22 mouse cellular contexts compared by ENCODE assay signal in genomic region chr6:148448151-148448550, GRCm38 (mm10). TPM values are rescaled to one million over a fixed set of nuclear protein-coding genes. Genes with fewer than 3 reads are reported as not detected.
DNase-seq lines count a peak whose midpoint lies in the region; ATAC-seq and TF ChIP-seq lines count a peak whose summit lies in the region.
"Had no signal": no experiment of that assay in that cellular context is flagged by ENCODE, and none has a peak within 500 bp of the region (broad histone marks: within the 10 kb centered on the region; RNA-seq: fewer than 3 reads in every experiment).

No protein-coding gene starts in this region.

- H3K4me2 ChIP-seq in forebrain, postnatal 0 days (ENCODE audit: low read depth), result no peak overlapping the region
- no peak overlapping the region for H3K4me2 ChIP-seq in forebrain, embryonic 13.5 days
- no peak overlapping the region for H3K4me2 ChIP-seq in kidney, postnatal 0 days (ENCODE audit: low read length)
- no peak overlapping the region for H3K4me2 ChIP-seq in midbrain, postnatal 0 days (ENCODE audit: low read depth, low read length, poor library complexity, severe bottlenecking)
- H3K4me2 ChIP-seq in stomach, postnatal 0 days (replicated peaks; ENCODE audit: low read depth), result no peak overlapping the region
- H3K4me2 ChIP-seq: heart, embryonic 15.5 days; hindbrain, embryonic 14.5 days; liver, embryonic 12.5 days; lung, embryonic 15.5 days; neural tube, embryonic 15.5 days had no signal

- no peaks in the 10 kb centered on the region for H3K4me1 ChIP-seq in forebrain, postnatal 0 days (ENCODE audit: insufficient read depth)
- peaks cover 7% of the 10 kb centered on the region for H3K4me1 ChIP-seq in forebrain, embryonic 13.5 days
- H3K4me1 ChIP-seq in kidney, postnatal 0 days (replicated peaks; ENCODE audit: insufficient read depth, low read length), result peaks cover 8% of the 10 kb centered on the region; the same call in 1 of the 2 replicates
- H3K4me1 ChIP-seq in midbrain, postnatal 0 days (ENCODE audit: insufficient read depth, low read length), result 0 out of 2 replicates have a peak, but pooled peaks cover 2% of the 10 kb centered on the region
- H3K4me1 ChIP-seq in midbrain, embryonic 10.5 days, result peaks cover 22% of the 10 kb centered on the region
- no peaks in the 10 kb centered on the region for H3K4me1 ChIP-seq in stomach, postnatal 0 days (replicated peaks; ENCODE audit: control insufficient read depth, insufficient read depth)

- H3K4me3 ChIP-seq in forebrain, postnatal 0 days (ENCODE audit: low read depth, low read length), result no peak overlapping the region
- no peak overlapping the region for H3K4me3 ChIP-seq in forebrain, embryonic 13.5 days
- H3K4me3 ChIP-seq in kidney, postnatal 0 days (replicated peaks; ENCODE audit: low read depth, low read length), result no peak overlapping the region
- H3K4me3 ChIP-seq in midbrain, postnatal 0 days (ENCODE audit: low read depth, low read length), result no peak overlapping the region
- no peak overlapping the region for H3K4me3 ChIP-seq in midbrain, embryonic 10.5 days
- H3K4me3 ChIP-seq in stomach, postnatal 0 days (ENCODE audit: low read depth, low read length), result no peak overlapping the region
- H3K4me3 ChIP-seq: heart, embryonic 15.5 days; liver, embryonic 12.5 days; lung, embryonic 15.5 days; neural tube, embryonic 15.5 days had no signal

- H3K9me3 ChIP-seq in forebrain, postnatal 0 days (ENCODE audit: low read length), result no peaks in the 10 kb centered on the region
- no peaks in the 10 kb centered on the region; the same call in 1 of the 2 replicates for H3K9me3 ChIP-seq in forebrain, embryonic 13.5 days (replicated peaks)
- H3K9me3 ChIP-seq in kidney, postnatal 0 days (replicated peaks; ENCODE audit: low read length), result no peaks in the 10 kb centered on the region
- H3K9me3 ChIP-seq in midbrain, postnatal 0 days (ENCODE audit: low read length), result no peaks in the 10 kb centered on the region
- H3K9me3 ChIP-seq in midbrain, embryonic 10.5 days (replicated peaks), result no peaks in the 10 kb centered on the region; the same call in 1 of the 2 replicates
- no peaks in the 10 kb centered on the region for H3K9me3 ChIP-seq in stomach, postnatal 0 days (ENCODE audit: control insufficient read depth, low read length)
- H3K9me3 ChIP-seq: heart, embryonic 15.5 days; liver, embryonic 12.5 days; lung, embryonic 15.5 days; neural tube, embryonic 15.5 days had no signal

- peak; percentile 33; the same call in 1 of the 2 replicates for TF ChIP-seq CTCF in forebrain, postnatal 0 days (IDR thresholded peaks at IDR 0.05; ENCODE audit: low read depth)
- peak; percentile 21; the same call in 1 of the 2 replicates for TF ChIP-seq CTCF in kidney, postnatal 0 days (IDR thresholded peaks at IDR 0.05; ENCODE audit: low read depth)
- peak; percentile 48 for TF ChIP-seq CTCF in midbrain, postnatal 0 days (IDR thresholded peaks at IDR 0.05)
- TF ChIP-seq CTCF in stomach, postnatal 0 days (IDR thresholded peaks at IDR 0.05; ENCODE audit: low read depth), result peak; percentile 31; the same call in 1 of the 2 replicates

- 70% methylated on average over 3 of the region's 3 CpGs for WGBS in forebrain, postnatal 0 days
- WGBS in forebrain, embryonic 13.5 days, result 69% methylated on average over 3 of the region's 3 CpGs
- 67% methylated on average over 3 of the region's 3 CpGs for WGBS in kidney, postnatal 0 days
- 63% methylated on average over 3 of the region's 3 CpGs for WGBS in midbrain, postnatal 0 days
- 69% methylated on average over 3 of the region's 3 CpGs for whole genome bisulfite sequencing in midbrain, embryonic 10.5 days
- WGBS in stomach, postnatal 0 days, result 73% methylated on average over 3 of the region's 3 CpGs

- H3K27ac ChIP-seq in forebrain, postnatal 0 days (ENCODE audit: low read depth, low read length), result no peak overlapping the region
- no peak overlapping the region for H3K27ac ChIP-seq in forebrain, embryonic 13.5 days
- no peak overlapping the region for H3K27ac ChIP-seq in kidney, postnatal 0 days
- H3K27ac ChIP-seq in midbrain, postnatal 0 days (ENCODE audit: low read depth, low read length), result no peak overlapping the region
- no peak overlapping the region for H3K27ac ChIP-seq in midbrain, embryonic 10.5 days (replicated peaks)
- no peak overlapping the region for H3K27ac ChIP-seq in stomach, postnatal 0 days (replicated peaks)
- H3K27ac ChIP-seq: heart, embryonic 15.5 days; hindbrain, embryonic 14.5 days; liver, embryonic 12.5 days; lung, embryonic 15.5 days; neural tube, embryonic 15.5 days had no signal

- H3K9ac ChIP-seq in forebrain, postnatal 0 days, result no peak overlapping the region
- no peak overlapping the region for H3K9ac ChIP-seq in forebrain, embryonic 13.5 days
- H3K9ac ChIP-seq in kidney, postnatal 0 days (ENCODE audit: low read depth, low read length), result no peak overlapping the region
- H3K9ac ChIP-seq in midbrain, postnatal 0 days (replicated peaks; ENCODE audit: low read length, poor library complexity, severe bottlenecking), result no peak overlapping the region
- no peak overlapping the region for H3K9ac ChIP-seq in stomach, postnatal 0 days (ENCODE audit: low read length)
- H3K9ac ChIP-seq: heart, embryonic 15.5 days; hindbrain, embryonic 14.5 days; liver, embryonic 12.5 days; lung, embryonic 15.5 days; neural tube, embryonic 15.5 days had no signal

- no peak for ATAC-seq in forebrain, postnatal 0 days
- no peak for ATAC-seq in forebrain, embryonic 13.5 days
- no peak for ATAC-seq in kidney, postnatal 0 days (replicated peaks; ENCODE audit: low FRiP score, low read depth)
- no peak for ATAC-seq in midbrain, postnatal 0 days (ENCODE audit: low FRiP score)
- no peak for ATAC-seq in stomach, postnatal 0 days (ENCODE audit: low FRiP score, low TSS enrichment)
- ATAC-seq: forebrain, embryonic 14.5 days; liver, embryonic 12.5 days; midbrain, embryonic 16.5 days had no signal

- H3K27me3 ChIP-seq in forebrain, postnatal 0 days (ENCODE audit: insufficient read depth, low read length), result no peaks in the 10 kb centered on the region
- peaks cover 22% of the 10 kb centered on the region for H3K27me3 ChIP-seq in forebrain, embryonic 13.5 days
- no peaks in the 10 kb centered on the region for H3K27me3 ChIP-seq in kidney, postnatal 0 days (ENCODE audit: insufficient read depth, low read length)
- no peaks in the 10 kb centered on the region for H3K27me3 ChIP-seq in midbrain, postnatal 0 days (ENCODE audit: insufficient read depth, low read length)
- peaks cover 36% of the 10 kb centered on the region for H3K27me3 ChIP-seq in midbrain, embryonic 10.5 days (ENCODE audit: low read depth, poor library complexity, severe bottlenecking)
- H3K27me3 ChIP-seq in stomach, postnatal 0 days (ENCODE audit: control insufficient read depth, insufficient read depth, low read length), result no peaks in the 10 kb centered on the region
- H3K27me3 ChIP-seq: neural tube, embryonic 15.5 days had no signal

- H3K36me3 ChIP-seq in forebrain, postnatal 0 days (ENCODE audit: insufficient read depth), result no peaks in the 10 kb centered on the region
- no peaks in the 10 kb centered on the region for H3K36me3 ChIP-seq in forebrain, embryonic 13.5 days (ENCODE audit: poor library complexity, severe bottlenecking)
- H3K36me3 ChIP-seq in kidney, postnatal 0 days (ENCODE audit: insufficient read depth, low read length), result no peaks in the 10 kb centered on the region
- H3K36me3 ChIP-seq in midbrain, postnatal 0 days (ENCODE audit: insufficient read depth, low read length), result no peaks in the 10 kb centered on the region
- H3K36me3 ChIP-seq in midbrain, embryonic 10.5 days, result no peaks in the 10 kb centered on the region
- no peaks in the 10 kb centered on the region for H3K36me3 ChIP-seq in stomach, postnatal 0 days (ENCODE audit: control insufficient read depth, insufficient read depth, low read length)
- H3K36me3 ChIP-seq: heart, embryonic 15.5 days; liver, embryonic 12.5 days; lung, embryonic 15.5 days; neural tube, embryonic 15.5 days had no signal

- no peak for DNase-seq in forebrain, postnatal 0 days
- DNase-seq in kidney, postnatal 0 days (ENCODE audit: low spot score), result no peak
- no peak for DNase-seq in kidney, postnatal 14 days
- DNase-seq in midbrain, postnatal 0 days (ENCODE audit: low spot score), result no peak
- DNase-seq in midbrain, embryonic 10.5 days (ENCODE audit: low spot score), result no peak
- no peak for DNase-seq in stomach, postnatal 0 days (ENCODE audit: low spot score)
- DNase-seq in MN1 (ENCODE audit: low spot score), result no peak
- DNase-seq: adrenal gland, postnatal 14 days; cerebellum, adult 9-10 months; gastrocnemius, postnatal 14 days; heart, postnatal 36 days; lung, postnatal 4 days; right cerebral cortex, adult 18-20 months; thymus, postnatal 14 days had no signal

- TF ChIP-seq EP300 in stomach, postnatal 0 days (optimal IDR thresholded peaks at IDR 0.05), result no peak

RNA-seq across cellular contexts. Expression of gene Tmtc1, which starts 4.0 kb away (rescaled TPM):
- total RNA-seq in forebrain, postnatal 0 days (2014; rRNA removed), result 18.9 and 20.5 TPM in 2 replicates
- 1.3 and 1.7 TPM in 2 replicates for polyA plus RNA-seq in forebrain, postnatal 0 days (2015; fragmentation: Nextera tagmentation; extraction: Ambion mirVana)
- 0.87 and 1.1 TPM in 2 replicates for polyA plus RNA-seq in forebrain, embryonic 13.5 days (2015; fragmentation: Nextera tagmentation; extraction: Ambion mirVana)
- 1.1 and 1.4 TPM in 2 replicates for polyA plus RNA-seq in kidney, postnatal 0 days (2015; fragmentation: Nextera tagmentation; extraction: Ambion mirVana)
- total RNA-seq in midbrain, postnatal 0 days (2014; rRNA removed), result 29.4 and 30.9 TPM in 2 replicates
- polyA plus RNA-seq in midbrain, postnatal 0 days (2015; fragmentation: Nextera tagmentation; extraction: Ambion mirVana), result 1.6 and 2.0 TPM in 2 replicates
- 0.57 and 0.67 TPM in 2 replicates for polyA plus RNA-seq in midbrain, embryonic 10.5 days (2016; fragmentation: Nextera tagmentation; extraction: Ambion mirVana)
- polyA plus RNA-seq in stomach, postnatal 0 days (2015; fragmentation: Nextera tagmentation; extraction: Ambion mirVana), result 0.93 and 0.97 TPM in 2 replicates
